Mouse (Mus musculus): ENCODE results near the gene Gin1.

DNA sequence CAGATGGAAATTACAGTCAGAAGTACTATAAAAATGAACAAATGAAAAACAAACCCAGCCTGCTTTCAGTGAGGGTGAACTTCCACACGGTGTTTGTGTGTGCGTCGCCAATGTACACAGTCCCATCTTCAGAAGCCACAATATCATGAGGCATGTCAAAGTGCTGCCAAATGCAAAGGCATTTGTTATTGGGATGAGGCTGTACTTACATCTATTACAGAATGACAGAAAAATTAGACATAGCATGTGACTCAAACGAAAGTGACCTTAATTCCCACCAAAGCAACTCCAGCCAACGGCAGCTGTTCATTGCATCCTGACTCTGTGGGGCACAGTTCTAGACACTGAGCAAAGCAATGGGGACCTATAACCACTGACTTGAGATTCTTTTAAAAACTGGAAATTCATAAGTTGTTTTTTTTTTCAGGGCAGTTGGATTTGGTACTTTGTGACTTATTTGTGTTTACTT is 64.4 kb downstream of the Gin1 start:
- TF ChIP-seq CTCF (IDR thresholded peaks at IDR 0.05; ENCODE audit: extremely low read depth, insufficient read length, insufficient replicate concordance, low read depth, low read length) (no peak), POLR2A (IDR thresholded peaks at IDR 0.05; ENCODE audit: low read depth, low read length) (no peak)
